Mouse (Mus musculus) midbrain, embryonic 15.5 days (tissue): Measurements from ENCODE around the gene Plxna4. TPM values are rescaled to one million over a fixed set of nuclear protein-coding genes. Genes with fewer than 3 reads are reported as not detected.

Experiments
- ATAC-seq: fragments of 200-750 bp; cut with Nextera tagmentation; replicated peaks from 2 replicates; pipeline ENCODE4 v1.8.0; 2017; ENCODE audit warnings: moderate TSS enrichment
- H3K27ac ChIP-seq: fragments of 300-500 bp; sonication (generic); 2 replicates; pipeline ENCODE4 v1.5.1; 2015; ENCODE audit warnings: mild to moderate bottlenecking, inconsistent platforms
- H3K27me3 ChIP-seq: fragments of 300-500 bp; sonication (generic); replicated peaks from 2 replicates; pipeline ENCODE4 v1.6.1; 2015; ENCODE audit warnings: inconsistent platforms
- H3K36me3 ChIP-seq: fragments of 300-500 bp; sonication (generic); replicated peaks from 2 replicates; pipeline ENCODE4 v1.6.1; 2015; ENCODE audit warnings: inconsistent platforms
- H3K4me1 ChIP-seq: fragments of 300-500 bp; sonication (generic); 2 replicates; pipeline ENCODE4 v1.6.1; 2015; ENCODE audit warnings: inconsistent platforms
- H3K4me2 ChIP-seq: fragments of 300-500 bp; sonication (generic); 2 replicates; pipeline ENCODE4 v1.6.1; 2015; ENCODE audit warnings: inconsistent platforms, mild to moderate bottlenecking, moderate library complexity
- H3K4me3 ChIP-seq: fragments of 300-500 bp; sonication (generic); 2 replicates; pipeline ENCODE4 v1.5.1; 2015; ENCODE audit warnings: mild to moderate bottlenecking, inconsistent platforms
- H3K9ac ChIP-seq: fragments of 300-500 bp; sonication (generic); 2 replicates; pipeline ENCODE4 v1.6.1; 2015; ENCODE audit warnings: mild to moderate bottlenecking, inconsistent platforms
- H3K9me3 ChIP-seq: fragments of 300-500 bp; sonication (generic); 2 replicates; pipeline ENCODE4 v1.6.1; 2016; ENCODE audit warnings: inconsistent platforms
- WGBS: fragments of 180-500 bp; shearing (Covaris S2); methylation state at CpG from one replicate; pipeline ENCODE4 v1.1.7; 2015; ENCODE audit warnings: mixed read lengths; 5-methylcytosine and 5-hydroxymethylcytosine counted together
- polyA plus RNA-seq: library from polyadenylated mRNA; unstranded; fragments of >200 nt; fragmentation: Nextera tagmentation; extraction: Ambion mirVana; gene quantifications from 2 replicates; pipeline ENCODE4 v1.2.1, GENCODE M21; 2015

Plxna4 gene
- polyA plus RNA-seq, 1 experiment from 2014 or later, result 14.2 TPM

DNA sequence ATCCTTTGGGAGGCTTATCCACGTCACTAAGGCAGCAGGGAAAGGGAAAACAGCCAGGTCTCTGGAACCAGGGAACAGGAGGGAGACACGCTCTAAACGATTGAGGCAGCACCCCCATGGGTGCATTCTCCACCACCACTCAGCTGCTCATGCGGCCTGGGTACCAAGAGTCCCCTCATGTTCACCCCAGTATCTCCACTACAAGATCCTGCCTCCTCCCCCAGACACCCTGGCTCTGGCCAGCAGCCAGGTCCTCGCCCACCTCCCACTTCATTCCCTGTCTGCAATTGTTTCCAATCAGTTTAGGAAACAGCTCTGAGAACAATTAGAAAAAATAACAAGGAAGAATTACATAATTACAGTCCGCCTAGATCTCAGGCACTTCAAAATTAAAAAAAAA lies 150.8 kb downstream of the Plxna4 start:
- ATAC-seq, result no peak
- H3K36me3 ChIP-seq, result no peaks in the 10 kb centered on the region
- no peaks in the 10 kb centered on the region for H3K9me3 ChIP-seq
- H3K9ac ChIP-seq, result no peak overlapping the region
- no peaks in the 10 kb centered on the region for H3K27me3 ChIP-seq
- H3K4me1 ChIP-seq, result no peaks in the 10 kb centered on the region; the same call in 1 of the 2 replicates
- no peak overlapping the region for H3K27ac ChIP-seq
- no peak overlapping the region for H3K4me3 ChIP-seq
- no peak overlapping the region for H3K4me2 ChIP-seq
- 79% methylated on average over 6 of the region's 6 CpGs for WGBS

DNA sequence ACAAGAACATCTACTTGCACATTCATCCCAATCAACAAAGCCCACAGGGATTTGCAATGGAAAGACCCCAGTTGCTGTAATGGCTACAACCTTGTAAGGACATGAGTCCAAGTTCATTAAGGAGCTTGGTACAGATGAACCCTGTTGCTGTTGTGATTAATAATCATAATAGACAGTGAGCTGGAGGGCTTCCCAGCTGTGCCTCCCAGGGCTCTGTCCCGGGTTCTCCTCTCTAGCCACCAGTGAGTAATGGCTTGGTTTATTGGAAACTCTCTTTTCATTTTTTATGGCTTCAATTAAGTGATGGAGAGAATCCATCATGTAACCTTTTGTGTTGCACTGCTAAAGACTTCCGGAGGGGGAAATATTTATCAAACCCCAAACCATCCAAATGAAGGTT lies 164.9 kb downstream of the Plxna4 start:
- Histone ChIP-seq H3K36me3 (no peaks in the 10 kb centered on the region), H3K9ac (no peak overlapping the region), H3K27ac (no peak overlapping the region), H3K9me3 (no peaks in the 10 kb centered on the region), H3K4me2 (no peak overlapping the region), H3K4me3 (no peak overlapping the region), H3K27me3 (no peaks in the 10 kb centered on the region), H3K4me1 (no peaks in the 10 kb centered on the region)
- ATAC-seq, result no peak
- WGBS, result 81% methylated on average over 2 of the region's 2 CpGs

DNA sequence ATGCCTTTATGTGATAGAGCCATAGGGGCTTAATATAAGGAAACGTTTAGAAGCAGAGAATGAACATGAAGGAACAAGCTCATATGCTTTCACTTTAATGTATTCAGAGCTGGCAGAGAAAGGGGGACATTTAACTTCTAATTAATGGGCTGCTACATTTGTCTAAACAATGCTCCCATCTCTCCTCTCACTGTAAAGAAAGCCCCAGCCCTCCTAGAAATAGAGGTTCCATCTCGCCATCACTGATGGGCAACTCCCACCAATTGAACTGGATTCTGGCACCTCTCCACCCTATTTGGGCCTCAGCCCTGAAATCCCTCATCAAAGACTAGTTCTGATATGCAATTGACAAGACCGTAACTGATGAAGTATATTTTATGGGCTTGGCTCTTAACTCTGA lies 167.4 kb downstream of the Plxna4 start:
- ATAC-seq, result no peak
- Histone ChIP-seq H3K4me3 (no peak overlapping the region), H3K9ac (no peak overlapping the region), H3K9me3 (no peaks in the 10 kb centered on the region), H3K36me3 (no peaks in the 10 kb centered on the region), H3K27me3 (no peaks in the 10 kb centered on the region), H3K27ac (no peak overlapping the region), H3K4me1 (no peaks in the 10 kb centered on the region), H3K4me2 (no peak overlapping the region)
- whole genome bisulfite sequencing, result 77% methylated on average over 3 of the region's 3 CpGs

DNA sequence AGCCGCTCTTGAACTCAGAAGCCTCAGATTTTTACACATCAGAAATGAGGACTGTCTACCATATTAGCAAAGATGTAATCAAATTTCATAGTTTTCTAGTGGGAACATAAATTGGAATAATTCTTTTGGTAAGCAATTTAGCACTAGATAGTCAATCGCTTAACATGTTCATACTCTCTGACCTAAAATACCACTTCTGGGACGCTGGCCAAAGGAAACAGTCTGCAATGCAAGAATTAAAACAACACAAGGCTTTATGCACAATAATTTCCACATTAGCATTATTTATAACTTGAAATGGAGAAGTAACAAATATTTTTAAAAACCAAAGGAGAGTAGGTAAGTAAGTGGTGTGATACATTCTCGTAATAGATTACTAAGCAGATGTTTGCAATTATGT lies 170.6 kb downstream of the Plxna4 start:
- Histone ChIP-seq H3K36me3 (no peaks in the 10 kb centered on the region), H3K4me2 (no peak overlapping the region), H3K9ac (no peak overlapping the region), H3K27ac (no peak overlapping the region), H3K9me3 (no peaks in the 10 kb centered on the region), H3K4me3 (no peak overlapping the region), H3K4me1 (peaks cover 6% of the 10 kb centered on the region; the same call in 1 of the 2 replicates), H3K27me3 (no peaks in the 10 kb centered on the region)
- no peak for ATAC-seq
- WGBS, result 90% methylated on average over 4 of the region's 4 CpGs

DNA sequence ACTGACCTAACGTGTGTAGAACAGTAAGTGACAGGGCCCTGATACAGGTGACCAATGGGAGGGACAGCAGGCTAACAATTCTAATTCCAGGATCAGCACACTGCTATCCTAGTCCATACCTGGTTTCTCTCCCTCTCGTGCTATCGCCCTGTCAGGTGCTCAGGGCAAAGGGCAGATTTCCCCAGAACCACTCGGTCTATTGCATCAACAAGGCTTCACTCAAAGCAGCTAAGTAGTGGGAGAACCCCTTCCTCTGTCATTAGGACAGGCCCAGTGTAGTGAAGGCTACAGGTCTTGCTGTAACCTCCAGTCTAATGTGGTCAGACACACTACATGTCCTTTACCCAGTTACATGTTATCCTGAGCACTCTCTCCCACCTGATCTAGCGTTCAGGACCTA lies 176.7 kb downstream of the Plxna4 start:
- Histone ChIP-seq H3K9me3 (no peaks in the 10 kb centered on the region), H3K27ac (no peak overlapping the region), H3K4me1 (peaks cover 23% of the 10 kb centered on the region), H3K4me3 (no peak overlapping the region), H3K9ac (no peak overlapping the region), H3K27me3 (no peaks in the 10 kb centered on the region), H3K36me3 (no peaks in the 10 kb centered on the region), H3K4me2 (no peak overlapping the region)
- 87% methylated on average over 5 of the region's 5 CpGs for WGBS
- no peak for ATAC-seq

DNA sequence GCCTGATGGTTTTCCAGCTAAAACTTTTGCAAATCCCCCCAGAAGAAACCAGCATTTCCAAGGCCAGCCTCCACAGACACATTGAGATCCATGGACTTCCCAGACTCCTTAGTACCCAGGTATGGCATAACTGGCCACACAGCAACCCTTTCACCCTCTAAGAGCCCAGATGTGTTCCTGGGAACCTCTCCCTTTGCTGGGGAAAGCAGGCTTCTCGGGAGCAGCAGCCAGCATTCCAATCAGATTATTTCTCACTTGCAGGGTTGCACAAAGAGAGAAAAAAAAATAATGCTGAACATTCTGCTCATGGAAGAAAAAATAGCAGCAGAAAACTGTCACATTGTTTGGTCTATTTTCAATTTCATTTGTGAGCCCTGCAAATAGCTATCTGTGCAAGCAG lies 178.4 kb downstream of the Plxna4 start:
- Histone ChIP-seq H3K9me3 (no peaks in the 10 kb centered on the region), H3K27me3 (no peaks in the 10 kb centered on the region), H3K27ac (no peak overlapping the region), H3K4me1 (peaks cover 23% of the 10 kb centered on the region), H3K36me3 (no peaks in the 10 kb centered on the region), H3K4me2 (no peak overlapping the region), H3K9ac (no peak overlapping the region), H3K4me3 (no peak overlapping the region)
- 15% methylated on average over 1 of the region's 1 CpGs for WGBS
- no peak for ATAC-seq

DNA sequence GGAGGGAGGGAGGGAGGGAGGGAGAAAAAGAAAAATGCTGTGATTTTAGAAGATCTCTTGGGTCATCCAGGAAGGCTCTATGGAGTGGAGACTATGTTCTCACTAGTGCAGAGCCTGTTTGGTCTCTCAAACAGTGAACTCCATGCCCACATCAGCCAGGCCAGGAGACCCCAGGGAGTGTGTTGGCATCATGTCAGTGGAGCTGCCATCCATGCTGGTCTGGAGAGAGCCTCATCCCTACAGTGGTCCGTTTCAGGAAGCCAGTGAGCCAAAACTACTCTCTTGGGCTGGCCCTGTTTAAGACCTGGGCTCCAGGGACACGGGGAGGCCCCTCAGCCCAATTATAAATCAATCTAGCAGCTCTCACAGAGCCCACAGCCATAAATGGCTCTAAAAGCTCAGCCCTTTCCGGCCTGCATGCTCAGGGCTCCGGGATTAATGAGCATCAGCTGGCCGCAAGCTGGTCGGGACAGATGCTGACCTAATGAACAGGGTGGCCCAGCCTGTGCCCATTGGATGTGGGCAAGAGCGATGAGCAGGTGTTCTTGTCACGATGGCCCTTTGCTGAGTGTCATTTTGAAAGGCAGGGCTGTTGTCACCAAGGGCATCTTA lies 180.3 kb downstream of the Plxna4 start:
- no peaks in the 10 kb centered on the region for H3K27me3 ChIP-seq
- no peaks in the 10 kb centered on the region for H3K9me3 ChIP-seq
- no peak; the same call in 1 of the 2 replicates for ATAC-seq
- no peak overlapping the region for H3K9ac ChIP-seq
- 42% methylated on average over 8 of the region's 8 CpGs for WGBS
- H3K4me1 ChIP-seq, result peaks cover 30% of the 10 kb centered on the region
- no peak overlapping the region for H3K4me3 ChIP-seq
- H3K36me3 ChIP-seq, result no peaks in the 10 kb centered on the region
- no peak overlapping the region for H3K4me2 ChIP-seq
- H3K27ac ChIP-seq, result no peak overlapping the region

DNA sequence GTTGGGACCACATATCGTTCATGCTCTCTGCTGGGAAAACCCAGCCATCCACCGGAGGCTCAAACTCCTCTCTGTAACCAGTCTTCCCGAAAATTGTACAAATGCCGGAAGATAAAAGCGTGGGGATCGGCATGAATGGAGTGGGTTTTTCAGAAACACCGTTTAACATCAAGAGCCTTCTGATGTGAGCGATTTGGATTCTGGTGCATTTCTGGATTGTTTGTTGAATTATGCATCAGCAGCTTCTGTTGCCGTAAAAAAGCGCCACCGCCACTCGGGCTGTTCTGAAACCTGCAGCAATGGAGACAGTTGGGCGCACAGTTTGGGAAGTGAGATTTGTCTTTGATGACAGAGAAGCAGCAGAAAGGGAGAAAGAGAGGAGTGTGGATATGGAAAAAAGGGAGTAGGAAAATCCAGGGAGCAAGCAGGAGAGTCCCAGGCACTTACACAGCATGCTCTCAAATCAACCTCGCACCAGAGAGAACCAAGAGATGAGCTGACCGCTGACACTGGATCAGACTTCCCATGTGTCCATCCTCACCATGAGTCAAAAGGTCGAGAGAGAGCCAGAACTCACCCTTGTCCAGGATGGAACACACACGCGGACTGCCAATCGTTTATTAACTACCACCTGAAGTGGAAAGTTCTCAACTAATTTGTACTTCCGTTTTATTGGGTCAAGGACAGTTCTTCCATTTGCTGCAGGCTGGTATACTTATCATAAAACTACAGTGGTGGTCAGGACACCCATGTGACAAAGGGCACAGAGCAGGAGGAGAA lies 181.5 kb downstream of the Plxna4 start:
- ATAC-seq, result no peak
- H3K4me2 ChIP-seq, result no peak overlapping the region
- peaks cover 30% of the 10 kb centered on the region for H3K4me1 ChIP-seq
- no peaks in the 10 kb centered on the region for H3K36me3 ChIP-seq
- no peaks in the 10 kb centered on the region for H3K9me3 ChIP-seq
- no peak overlapping the region for H3K9ac ChIP-seq
- WGBS, result 76% methylated on average over 20 of the region's 20 CpGs
- no peaks in the 10 kb centered on the region for H3K27me3 ChIP-seq
- H3K4me3 ChIP-seq, result no peak overlapping the region
- 0 out of 2 replicates have a peak overlapping the region, but pooled peaks have one; percentile 6 for H3K27ac ChIP-seq

DNA sequence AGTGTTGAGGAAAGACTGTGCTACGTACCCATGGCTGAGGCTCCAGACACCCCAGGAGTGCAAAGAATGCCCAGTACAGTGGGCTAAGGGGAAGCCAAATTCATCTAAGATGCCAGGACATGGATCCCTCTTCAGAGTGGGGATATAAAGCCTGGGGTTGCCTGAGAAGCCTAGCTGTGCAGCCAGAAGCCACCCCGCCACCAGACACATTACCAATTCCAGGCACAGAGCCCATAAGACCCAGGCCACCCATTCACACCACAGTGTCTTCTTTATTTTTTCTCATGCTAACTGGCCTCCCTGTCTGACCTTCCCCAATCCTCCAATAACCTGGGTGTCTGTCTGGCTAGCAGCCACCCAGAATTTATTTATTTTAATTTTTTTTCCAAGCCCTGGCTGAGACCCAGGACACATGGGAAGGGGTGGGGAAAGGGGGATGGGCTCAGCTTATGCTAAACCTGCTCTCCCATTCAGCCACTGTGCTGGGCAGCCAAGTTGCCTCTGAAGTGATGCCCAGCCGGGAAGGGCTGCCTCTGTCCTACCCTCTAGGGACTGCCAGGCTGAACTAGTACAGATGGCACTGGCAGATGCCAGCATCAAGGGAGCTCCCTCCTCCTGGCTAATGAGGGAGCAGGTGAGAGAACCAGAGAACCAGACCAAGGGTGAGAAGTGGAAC lies 185.3 kb downstream of the Plxna4 start:
- H3K4me3 ChIP-seq, result no peak overlapping the region
- 49% methylated on average over 3 of the region's 3 CpGs for WGBS
- H3K27ac ChIP-seq, result peak overlapping the region; percentile 31; the same call in 1 of the 2 replicates
- no peaks in the 10 kb centered on the region for H3K27me3 ChIP-seq
- H3K36me3 ChIP-seq, result no peaks in the 10 kb centered on the region
- H3K9ac ChIP-seq, result no peak overlapping the region
- peaks cover 19% of the 10 kb centered on the region for H3K4me1 ChIP-seq
- H3K9me3 ChIP-seq, result no peaks in the 10 kb centered on the region
- ATAC-seq, result peak; percentile 89
- no peak overlapping the region for H3K4me2 ChIP-seq

DNA sequence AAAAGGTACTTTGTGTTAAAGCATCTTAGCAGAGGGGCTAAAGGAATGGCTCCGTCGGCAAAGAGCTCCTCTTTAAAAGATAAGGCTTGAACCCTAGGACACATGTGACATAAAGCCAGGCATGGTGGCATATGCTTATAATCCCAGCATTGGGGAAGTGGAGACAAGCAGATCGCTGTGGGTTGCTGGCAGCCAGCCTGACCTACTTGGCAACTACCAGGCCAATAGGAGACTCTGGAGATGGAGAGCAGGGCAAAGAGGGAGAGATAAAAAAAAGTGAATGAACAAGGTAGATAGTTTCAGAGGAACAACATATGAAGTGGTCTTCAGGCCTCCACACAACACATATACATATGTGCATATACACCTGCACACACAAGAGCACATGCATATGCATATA lies 189.7 kb downstream of the Plxna4 start:
- H3K4me2 ChIP-seq, result no peak overlapping the region
- H3K36me3 ChIP-seq, result no peaks in the 10 kb centered on the region
- no peaks in the 10 kb centered on the region for H3K9me3 ChIP-seq
- H3K4me3 ChIP-seq, result no peak overlapping the region
- peaks cover 18% of the 10 kb centered on the region for H3K4me1 ChIP-seq
- no peaks in the 10 kb centered on the region for H3K27me3 ChIP-seq
- no peak for ATAC-seq
- H3K27ac ChIP-seq, result no peak overlapping the region
- no peak overlapping the region for H3K9ac ChIP-seq
- 71% methylated on average over 3 of the region's 3 CpGs for WGBS

DNA sequence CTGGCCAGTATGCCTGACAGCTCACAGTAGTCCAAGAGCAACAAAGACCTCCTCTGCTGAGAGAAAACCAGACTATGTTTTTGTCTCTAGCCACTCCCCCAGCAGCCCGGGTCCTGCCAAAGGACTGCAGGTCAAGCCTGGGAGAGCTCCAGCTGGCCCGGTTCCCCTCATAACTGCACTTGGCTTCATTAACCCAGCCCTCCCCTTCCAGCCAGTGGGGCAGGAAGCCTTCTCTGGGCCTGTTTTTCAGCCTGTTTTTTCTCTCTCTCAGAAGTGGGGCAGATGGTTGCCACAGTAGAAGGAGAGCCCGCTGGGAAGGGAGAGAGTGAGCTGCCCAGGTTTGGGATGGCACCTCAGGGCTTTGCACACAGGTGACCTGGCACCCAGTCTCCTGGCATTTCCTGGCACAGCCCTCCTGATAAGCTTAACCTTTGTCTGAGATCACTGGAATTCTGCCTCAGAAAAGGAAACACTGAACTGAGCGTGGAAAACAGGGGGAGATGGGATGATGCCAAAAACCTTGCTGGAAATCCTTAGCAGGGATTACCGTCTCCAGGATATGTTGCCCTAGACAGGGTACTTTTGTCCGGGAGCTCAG lies 190.8 kb downstream of the Plxna4 start:
- ATAC-seq, result peak; percentile 68
- no peak overlapping the region for H3K4me3 ChIP-seq
- no peaks in the 10 kb centered on the region for H3K36me3 ChIP-seq
- whole genome bisulfite sequencing, result 39% methylated on average over 6 of the region's 6 CpGs
- H3K4me2 ChIP-seq, result no peak overlapping the region
- H3K27me3 ChIP-seq, result no peaks in the 10 kb centered on the region
- H3K9ac ChIP-seq, result no peak overlapping the region
- no peaks in the 10 kb centered on the region for H3K9me3 ChIP-seq
- peaks cover 11% of the 10 kb centered on the region for H3K4me1 ChIP-seq
- H3K27ac ChIP-seq, result peak overlapping the region; percentile 69

DNA sequence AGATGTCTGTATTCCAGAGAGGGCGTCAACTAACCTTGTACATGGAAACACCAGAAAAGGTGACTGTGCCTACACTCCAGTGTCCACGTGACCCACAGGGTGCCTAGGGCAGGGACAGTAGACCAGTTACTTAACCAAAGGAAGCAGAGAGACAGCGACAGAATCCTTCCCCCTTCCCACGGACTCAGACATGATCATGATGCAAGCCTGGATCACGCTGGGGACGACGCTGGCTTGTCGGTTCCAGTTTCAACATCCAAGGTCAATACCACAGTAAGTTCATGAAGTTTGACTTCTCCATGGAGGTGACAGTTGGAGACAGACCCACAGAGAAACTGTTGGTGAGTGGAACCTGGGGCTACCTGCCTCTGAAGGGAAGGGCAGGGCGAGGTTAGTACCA lies 192.6 kb downstream of the Plxna4 start:
- no peak overlapping the region for H3K27ac ChIP-seq
- H3K9ac ChIP-seq, result no peak overlapping the region
- WGBS, result 95% methylated on average over 9 of the region's 9 CpGs
- no peaks in the 10 kb centered on the region for H3K36me3 ChIP-seq
- no peaks in the 10 kb centered on the region for H3K27me3 ChIP-seq
- no peak overlapping the region for H3K4me3 ChIP-seq
- peaks cover 17% of the 10 kb centered on the region for H3K4me1 ChIP-seq
- H3K9me3 ChIP-seq, result no peaks in the 10 kb centered on the region
- no peak overlapping the region for H3K4me2 ChIP-seq
- no peak for ATAC-seq
